Mouse (Mus musculus): Measurements from ENCODE around the gene Adad2. TPM values are rescaled to one million over a fixed set of nuclear protein-coding genes. Genes with fewer than 3 reads are reported as not detected.

The Adad2 gene
- polyA plus RNA-seq, 1 experiment from 2014 or later = 0.31 TPM

GRCm38 (mm10) chr8:119585901-119586300 is 26.6 kb upstream of the Adad2 start:
- Histone ChIP-seq H3K4me3 (peak overlapping the region; percentile 26), H3K27ac (no peak overlapping the region), H3K27me3 (replicated peaks) (no peaks in the 10 kb centered on the region), H3K4me2 (peak overlapping the region; percentile 48), H3K9ac (no peak overlapping the region), H3K4me1 (no peaks in the 10 kb centered on the region), H3K9me3 (no peaks in the 10 kb centered on the region), H3K36me3 (replicated peaks) (no peaks in the 10 kb centered on the region)
- WGBS = 32% methylated on average over 24 of the region's 24 CpGs
- no peak for ATAC-seq (replicated peaks)

GRCm38 (mm10) chr8:119588321-119588720 is 24.2 kb upstream of the Adad2 start:
- no peak for ATAC-seq (replicated peaks)
- Histone ChIP-seq H3K36me3 (replicated peaks) (no peaks in the 10 kb centered on the region), H3K27me3 (replicated peaks) (no peaks in the 10 kb centered on the region), H3K4me3 (no peak overlapping the region), H3K27ac (no peak overlapping the region), H3K9ac (no peak overlapping the region), H3K9me3 (no peaks in the 10 kb centered on the region), H3K4me2 (no peak overlapping the region), H3K4me1 (no peaks in the 10 kb centered on the region)
- 73% methylated on average over 4 of the region's 4 CpGs for WGBS

GRCm38 (mm10) chr8:119588844-119589243 is 23.7 kb upstream of the Adad2 start:
- no peak overlapping the region for H3K4me3 ChIP-seq
- no peaks in the 10 kb centered on the region for H3K4me1 ChIP-seq
- no peaks in the 10 kb centered on the region for H3K36me3 ChIP-seq (replicated peaks)
- 15% methylated on average over 10 of the region's 10 CpGs for WGBS
- no peaks in the 10 kb centered on the region for H3K27me3 ChIP-seq (replicated peaks)
- no peak overlapping the region for H3K4me2 ChIP-seq
- H3K9me3 ChIP-seq = no peaks in the 10 kb centered on the region
- H3K9ac ChIP-seq = no peak overlapping the region
- ATAC-seq (replicated peaks) = no peak
- H3K27ac ChIP-seq = no peak overlapping the region

- Histone ChIP-seq H3K9ac (no peak overlapping the region), H3K4me3 (no peak overlapping the region), H3K36me3 (replicated peaks) (no peaks in the 10 kb centered on the region), H3K4me2 (no peak overlapping the region), H3K4me1 (no peaks in the 10 kb centered on the region), H3K27me3 (replicated peaks) (no peaks in the 10 kb centered on the region), H3K27ac (no peak overlapping the region), H3K9me3 (no peaks in the 10 kb centered on the region)
- ATAC-seq (replicated peaks) = no peak
- WGBS = 85% methylated on average over 14 of the region's 14 CpGs
Measured at GRCm38 (mm10) chr8:119590348-119590747, 22.2 kb upstream of the Adad2 start.

- H3K36me3 ChIP-seq (replicated peaks) = no peaks in the 10 kb centered on the region
- H3K9ac ChIP-seq = no peak overlapping the region
- H3K4me3 ChIP-seq = no peak overlapping the region
- no peaks in the 10 kb centered on the region for H3K27me3 ChIP-seq (replicated peaks)
- no peak overlapping the region for H3K4me2 ChIP-seq
- 97% methylated on average over 7 of the region's 7 CpGs for WGBS
- H3K27ac ChIP-seq = no peak overlapping the region
- no peaks in the 10 kb centered on the region for H3K4me1 ChIP-seq
- no peaks in the 10 kb centered on the region for H3K9me3 ChIP-seq
- ATAC-seq (replicated peaks) = no peak
Measured at GRCm38 (mm10) chr8:119591456-119591855, 21.1 kb upstream of the Adad2 start.

GRCm38 (mm10) chr8:119603771-119604170 is 8.8 kb upstream of the Adad2 start:
- Histone ChIP-seq H3K4me3 (peak overlapping the region; percentile 89), H3K4me2 (peak overlapping the region; percentile 89), H3K4me1 (peaks cover 18% of the 10 kb centered on the region), H3K9ac (peak overlapping the region; percentile 85; the same call in 1 of the 2 replicates), H3K9me3 (no peaks in the 10 kb centered on the region), H3K27me3 (replicated peaks) (no peaks in the 10 kb centered on the region), H3K36me3 (replicated peaks) (peaks cover 19% of the 10 kb centered on the region), H3K27ac (no peak overlapping the region)
- no peak for ATAC-seq (replicated peaks)
- WGBS = 96% methylated on average over 4 of the region's 4 CpGs

- Histone ChIP-seq H3K9ac (peak overlapping the region; percentile 85), H3K4me3 (peak overlapping the region; percentile 89), H3K27ac (peak overlapping the region; percentile 64), H3K36me3 (replicated peaks) (peaks cover 13% of the 10 kb centered on the region), H3K9me3 (no peaks in the 10 kb centered on the region), H3K4me2 (peak overlapping the region; percentile 89), H3K4me1 (peaks cover 18% of the 10 kb centered on the region), H3K27me3 (replicated peaks) (no peaks in the 10 kb centered on the region)
- WGBS = 46% methylated on average over 12 of the region's 12 CpGs
- peak; percentile 48; the same call in 1 of the 2 replicates for ATAC-seq (replicated peaks)
Measured at GRCm38 (mm10) chr8:119604398-119604803, 8.1 kb upstream of the Adad2 start.

- Histone ChIP-seq H3K4me2 (peak within 1 kb of the TSS; percentile 89), H3K27me3 (replicated peaks) (no peaks in the 10 kb centered on the region), H3K9ac (peak within 1 kb of the TSS; percentile 85), H3K36me3 (replicated peaks) (peaks cover 10% of the 10 kb centered on the region; the same call in 1 of the 2 replicates), H3K27ac (peak within 1 kb of the TSS; percentile 64), H3K9me3 (no peaks in the 10 kb centered on the region), H3K4me3 (peak within 1 kb of the TSS; percentile 89), H3K4me1 (peaks cover 18% of the 10 kb centered on the region)
- peak; percentile 89 for ATAC-seq (replicated peaks)
- under 1% methylated on average over 23 of the region's 23 CpGs for WGBS
Measured at GRCm38 (mm10) chr8:119604996-119605395, 7.6 kb upstream of the Adad2 start, which contains the start of gene Taf1c. TSS of gene Taf1c (minus strand) at chr8:119605222.

GRCm38 (mm10) chr8:119606224-119606623 is 6.3 kb upstream of the Adad2 start:
- WGBS = 93% methylated on average over 2 of the region's 2 CpGs
- no peak overlapping the region for H3K27ac ChIP-seq

GRCm38 (mm10) chr8:119615096-119615495 is 2.5 kb downstream of the Adad2 start:
- no peak overlapping the region for H3K27ac ChIP-seq
- WGBS = 67% methylated on average over 14 of the region's 14 CpGs
- no peak overlapping the region for H3K9ac ChIP-seq
- no peaks in the 10 kb centered on the region for H3K36me3 ChIP-seq (replicated peaks)
- no peaks in the 10 kb centered on the region for H3K27me3 ChIP-seq (replicated peaks)
- no peak for ATAC-seq (replicated peaks)
- H3K4me3 ChIP-seq = no peak overlapping the region
- no peak overlapping the region for H3K4me2 ChIP-seq
- no peaks in the 10 kb centered on the region for H3K4me1 ChIP-seq
- H3K9me3 ChIP-seq = no peaks in the 10 kb centered on the region

More at GRCm38 (mm10) chr8:119606224-119606623, 6.3 kb upstream of the Adad2 start:
- Histone ChIP-seq H3K36me3 (replicated peaks) (no peaks in the 10 kb centered on the region; the same call in 1 of the 2 replicates), H3K4me1 (peaks cover 18% of the 10 kb centered on the region), H3K4me3 (no peak overlapping the region), H3K4me2 (no peak overlapping the region), H3K9ac (no peak overlapping the region), H3K27me3 (replicated peaks) (no peaks in the 10 kb centered on the region), H3K9me3 (no peaks in the 10 kb centered on the region)
- ATAC-seq (replicated peaks) = no peak

GRCm38 (mm10) chr8:119616358-119616757 is 3.8 kb downstream of the Adad2 start:
- H3K9ac ChIP-seq = no peak overlapping the region
- H3K4me3 ChIP-seq = no peak overlapping the region
- 87% methylated on average over 6 of the region's 7 CpGs for WGBS
- no peak for ATAC-seq (replicated peaks)
- H3K36me3 ChIP-seq (replicated peaks) = no peaks in the 10 kb centered on the region
- no peaks in the 10 kb centered on the region for H3K27me3 ChIP-seq (replicated peaks)
- H3K4me2 ChIP-seq = no peak overlapping the region
- no peaks in the 10 kb centered on the region for H3K4me1 ChIP-seq
- no peaks in the 10 kb centered on the region for H3K9me3 ChIP-seq
- H3K27ac ChIP-seq = no peak overlapping the region

- H3K4me2 ChIP-seq = no peak overlapping the region
- no peaks in the 10 kb centered on the region for H3K4me1 ChIP-seq
- no peak overlapping the region for H3K9ac ChIP-seq
- no peak overlapping the region for H3K4me3 ChIP-seq
- no peak for ATAC-seq (replicated peaks)
- no peaks in the 10 kb centered on the region for H3K9me3 ChIP-seq
- no peak overlapping the region for H3K27ac ChIP-seq
- H3K27me3 ChIP-seq (replicated peaks) = no peaks in the 10 kb centered on the region
- 91% methylated on average over 4 of the region's 4 CpGs for WGBS
- H3K36me3 ChIP-seq (replicated peaks) = no peaks in the 10 kb centered on the region
Measured at GRCm38 (mm10) chr8:119616811-119617210, 4.3 kb downstream of the Adad2 start.

- Histone ChIP-seq H3K36me3 (replicated peaks) (no peaks in the 10 kb centered on the region), H3K9me3 (no peaks in the 10 kb centered on the region), H3K4me3 (no peak overlapping the region), H3K4me2 (no peak overlapping the region), H3K27ac (no peak overlapping the region), H3K9ac (no peak overlapping the region), H3K4me1 (no peaks in the 10 kb centered on the region), H3K27me3 (replicated peaks) (no peaks in the 10 kb centered on the region)
- ATAC-seq (replicated peaks) = no peak
- 90% methylated on average over 5 of the region's 5 CpGs for WGBS
Measured at GRCm38 (mm10) chr8:119617586-119617985, 5.0 kb downstream of the Adad2 start.

All from midbrain, embryonic 15.5 days (tissue).